Mouse (Mus musculus): Measurements from ENCODE around the gene Arsb.

DNA sequence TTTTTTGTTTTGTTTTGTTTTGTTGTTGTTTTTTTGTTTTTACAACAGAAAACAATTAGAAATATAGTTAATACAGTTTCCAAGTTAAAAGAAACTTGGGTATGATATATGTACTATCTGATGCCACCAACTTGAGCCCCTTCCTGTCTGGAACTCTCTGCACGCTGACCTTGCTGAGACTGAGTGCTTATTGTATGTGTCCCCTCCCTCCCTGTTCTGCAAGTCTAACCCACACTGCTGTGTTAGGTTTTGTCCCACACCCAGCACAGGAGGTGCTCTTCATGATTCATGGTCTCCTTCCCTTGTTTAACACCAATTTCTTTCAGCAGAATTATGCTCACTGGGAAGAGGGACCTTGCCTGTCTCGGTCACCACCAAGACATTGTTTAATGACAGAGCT lies 56.3 kb downstream of the Arsb start:
- no peak for TF ChIP-seq CTCF (IDR thresholded peaks at IDR 0.05; ENCODE audit: borderline replicate concordance, insufficient read depth, low read depth, low read length)
- no peak for TF ChIP-seq POLR2A (IDR thresholded peaks at IDR 0.05; ENCODE audit: borderline replicate concordance, insufficient read depth, low read length)

Data from cerebellum, adult 2 months (tissue).